Mouse (Mus musculus) retina, adult 2 months (tissue): ENCODE measurements around the gene Htr2c.

Experiments used
- DNase-seq: peaks from one replicate; pipeline ENCODE4 v3.0.0-alpha.2; 2012; ENCODE audit warnings: low read depth, low spot score

Gene Htr2c

GRCm38 (mm10) chrX:146962258-146962913, at the start of gene Htr2c:
Htr2c (plus strand) TSS chrX:146962513.
- DNase-seq, result no peak

- no peak for DNase-seq
These were observed 34.1 kb upstream of the Htr2c start for GRCm38 (mm10) chrX:146928251-146928650.

- no peak for DNase-seq
These were observed 26.0 kb upstream of the Htr2c start for GRCm38 (mm10) chrX:146936332-146936731.

DNA sequence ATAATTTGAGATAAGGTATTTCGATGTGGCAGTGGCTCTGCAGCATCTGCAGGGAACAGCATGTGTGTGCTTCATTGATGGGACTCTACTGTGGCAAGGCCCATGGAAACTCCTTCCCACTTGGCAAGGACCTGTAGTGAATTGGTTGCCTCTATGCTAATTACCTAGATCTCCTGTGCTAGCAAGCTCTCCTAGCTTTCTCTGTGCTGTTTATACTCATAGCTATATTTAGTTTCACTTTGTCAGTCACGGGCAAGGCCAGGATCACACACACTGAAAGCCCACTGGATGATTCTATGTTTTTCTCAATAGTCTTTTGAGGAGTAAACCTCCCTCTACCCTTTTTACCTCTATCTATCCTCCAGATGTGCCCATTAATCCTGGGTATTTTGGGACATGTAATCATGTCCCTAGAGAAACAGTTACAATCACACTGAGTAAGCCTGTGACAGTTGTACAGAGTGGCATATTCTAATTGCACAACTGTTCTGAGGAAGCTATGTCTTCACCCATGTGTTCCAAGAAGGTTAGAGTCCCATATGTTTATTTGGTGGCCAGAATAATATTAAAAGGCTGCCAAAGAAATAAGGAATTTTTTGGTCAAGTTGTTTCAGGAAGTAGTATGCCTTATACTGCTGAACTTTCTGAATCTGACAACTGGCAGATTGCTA, 16.0 kb upstream of the Htr2c start:
- no peak for DNase-seq

DNA sequence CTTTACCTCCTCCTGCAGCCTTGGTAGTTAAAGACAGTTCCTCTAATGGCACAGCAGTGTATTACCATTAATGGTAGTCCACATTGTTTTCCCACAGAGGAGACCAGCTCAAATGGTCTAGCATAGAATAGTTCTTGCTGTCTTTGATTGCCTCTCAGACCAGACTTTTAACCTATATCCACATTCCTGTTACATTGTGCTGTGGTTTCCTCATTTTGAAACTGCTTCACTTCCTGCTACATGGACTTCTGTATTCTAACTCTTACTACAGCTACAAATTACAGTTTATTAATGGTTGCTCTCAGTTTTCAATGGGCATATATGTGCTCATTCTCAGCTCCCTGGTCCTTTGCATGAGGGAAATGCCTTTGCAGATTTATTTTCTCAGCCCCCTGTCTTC, 15.3 kb upstream of the Htr2c start:
- DNase-seq, result no peak

- DNase-seq, result no peak
These were observed 3.7 kb upstream of the Htr2c start for GRCm38 (mm10) chrX:146958608-146959007.

DNA sequence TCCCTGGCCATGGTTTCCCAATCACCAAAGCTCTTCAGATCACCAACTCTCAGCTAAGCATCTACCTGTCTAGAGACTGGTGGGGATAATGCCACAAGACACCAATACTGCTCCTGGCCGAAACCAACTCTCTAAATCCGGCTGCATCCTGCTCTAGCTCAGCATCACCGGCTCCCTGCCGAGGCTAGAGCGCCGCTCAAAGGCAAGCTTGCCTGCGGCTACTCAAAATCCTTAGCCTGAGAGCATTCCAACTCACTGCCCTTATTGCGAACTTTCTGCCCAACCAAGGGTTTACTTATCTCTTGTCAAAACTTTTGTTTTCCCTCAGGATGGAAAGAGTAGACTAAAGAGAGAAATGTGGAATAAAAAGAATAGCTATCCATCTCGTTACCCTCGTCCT, 2.4 kb upstream of the Htr2c start:
- no peak for DNase-seq

GRCm38 (mm10) chrX:146962914-146963547, 718 bp downstream of the Htr2c start:
- no peak for DNase-seq

GRCm38 (mm10) chrX:146979931-146980330, 17.6 kb downstream of the Htr2c start:
- DNase-seq, result no peak

GRCm38 (mm10) chrX:147055730-147056129, 93.4 kb downstream of the Htr2c start:
- no peak for DNase-seq

DNA sequence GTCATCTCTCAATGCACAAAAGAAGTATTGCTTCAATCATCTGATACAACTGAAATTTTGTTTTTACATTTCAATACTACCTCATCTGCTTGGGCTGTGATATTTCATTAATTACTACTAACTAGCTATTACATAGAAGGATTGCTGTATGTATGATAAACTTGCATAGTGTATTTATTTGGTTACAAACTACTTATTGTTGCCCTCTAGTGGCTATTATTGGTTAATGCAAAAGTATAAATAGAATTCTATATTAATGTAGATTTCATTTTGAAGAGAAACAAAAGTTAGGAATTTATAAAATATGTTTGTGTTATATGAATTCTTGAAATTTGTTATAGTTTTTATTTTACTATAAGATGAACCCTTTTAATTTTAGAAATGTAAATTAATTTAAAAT, 109.3 kb downstream of the Htr2c start:
- DNase-seq, result no peak

DNA sequence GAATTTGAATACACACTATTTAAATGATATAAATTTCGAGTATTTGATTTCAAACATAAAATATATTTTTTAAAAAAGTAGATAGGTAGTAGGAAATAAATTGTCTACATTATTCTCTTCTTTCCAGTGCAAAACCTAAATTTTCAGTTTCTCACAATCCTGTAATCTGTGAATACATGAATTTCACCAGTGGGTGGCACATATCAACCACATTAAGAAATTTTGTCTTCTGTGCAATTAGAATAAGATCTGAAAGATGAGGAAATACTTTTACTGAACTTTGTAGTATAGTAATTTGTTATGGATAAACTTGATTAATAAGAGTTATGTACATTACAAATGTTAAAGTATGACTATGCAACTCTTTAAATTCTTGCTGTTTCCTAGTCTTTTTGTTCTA, 156.8 kb downstream of the Htr2c start:
- DNase-seq, result no peak

DNA sequence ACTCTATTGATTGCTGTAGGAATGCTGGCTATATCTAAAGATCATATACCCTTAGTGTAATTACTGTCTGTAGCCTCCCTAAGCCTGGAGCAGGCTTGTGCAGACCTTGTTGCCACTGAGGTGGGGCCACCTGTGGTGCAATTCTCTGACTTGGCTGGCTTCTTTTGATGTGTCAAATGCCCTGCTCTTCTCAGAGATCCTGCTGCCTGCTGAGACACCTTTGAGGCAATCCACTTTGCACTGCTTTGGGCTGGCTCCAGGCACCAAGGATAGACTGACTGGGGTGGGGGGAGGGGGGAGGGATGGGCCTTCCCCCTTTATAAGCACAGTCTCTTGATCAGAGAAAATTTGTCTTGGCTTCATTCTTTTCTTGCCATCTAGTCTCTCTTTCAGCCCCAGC, 252.9 kb downstream of the Htr2c start:
- no peak for DNase-seq

GRCm38 (mm10) chrX:147217382-147218013, 255.2 kb downstream of the Htr2c start:
- DNase-seq, result no peak

GRCm38 (mm10) chrX:147238806-147239542, 276.7 kb downstream of the Htr2c start:
- DNase-seq, result no peak
